Mouse (Mus musculus) cerebellum, adult (tissue): ENCODE results near the gene Ndufv1.
A peak's percentile ranks its signal among the peaks of the same experiment; 100 is the strongest.
"Not testable (repeated sequence)": the region's sequence is repeated elsewhere in the genome, so short reads cannot be mapped to it uniquely, and the experiment has no call there.

ENCODE experiments used
- ATAC-seq: cut with Nextera tagmentation; 2 replicates; pipeline ENCODE4 v1.9.2; 2017; ENCODE audit warnings: mild to moderate bottlenecking, moderate library complexity, mixed read lengths; ENCODE audit not compliant: insufficient number of reproducible peaks, low FRiP score, low TSS enrichment

Ndufv1 gene

GRCm38 (mm10) chr19:4012432-4013022, at the start of gene Ndufv1:
Ndufv1 (minus strand) TSS chr19:4012806.
- peak; percentile 97 for ATAC-seq

DNA sequence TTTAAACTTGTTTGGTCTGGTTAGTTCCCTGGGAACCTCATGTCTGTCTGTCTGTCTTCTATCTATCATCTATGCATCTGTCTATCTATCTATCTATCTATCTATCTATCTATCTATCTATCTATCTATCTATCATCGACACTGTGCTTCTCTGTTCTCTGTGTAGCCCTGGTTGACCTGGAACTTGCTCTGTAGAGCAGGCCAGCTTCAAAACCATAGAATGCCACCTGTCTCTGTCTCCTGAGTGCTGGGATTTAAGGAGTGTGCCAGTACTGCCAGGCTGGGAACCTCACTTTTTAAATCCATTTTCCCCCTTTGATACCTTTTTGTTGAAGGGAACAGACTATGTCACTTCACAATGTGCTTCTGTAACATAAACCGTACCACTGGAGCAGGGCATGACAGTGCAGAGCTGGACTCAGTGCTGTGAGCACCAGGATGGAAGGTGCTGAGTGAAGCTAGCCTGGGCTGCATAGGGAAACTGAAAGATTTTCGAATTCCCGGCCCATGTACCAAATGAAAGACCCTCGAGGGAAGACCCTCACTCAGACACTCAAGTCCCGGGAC, 48.4 kb upstream of the Ndufv1 start:
- no peak for ATAC-seq

DNA sequence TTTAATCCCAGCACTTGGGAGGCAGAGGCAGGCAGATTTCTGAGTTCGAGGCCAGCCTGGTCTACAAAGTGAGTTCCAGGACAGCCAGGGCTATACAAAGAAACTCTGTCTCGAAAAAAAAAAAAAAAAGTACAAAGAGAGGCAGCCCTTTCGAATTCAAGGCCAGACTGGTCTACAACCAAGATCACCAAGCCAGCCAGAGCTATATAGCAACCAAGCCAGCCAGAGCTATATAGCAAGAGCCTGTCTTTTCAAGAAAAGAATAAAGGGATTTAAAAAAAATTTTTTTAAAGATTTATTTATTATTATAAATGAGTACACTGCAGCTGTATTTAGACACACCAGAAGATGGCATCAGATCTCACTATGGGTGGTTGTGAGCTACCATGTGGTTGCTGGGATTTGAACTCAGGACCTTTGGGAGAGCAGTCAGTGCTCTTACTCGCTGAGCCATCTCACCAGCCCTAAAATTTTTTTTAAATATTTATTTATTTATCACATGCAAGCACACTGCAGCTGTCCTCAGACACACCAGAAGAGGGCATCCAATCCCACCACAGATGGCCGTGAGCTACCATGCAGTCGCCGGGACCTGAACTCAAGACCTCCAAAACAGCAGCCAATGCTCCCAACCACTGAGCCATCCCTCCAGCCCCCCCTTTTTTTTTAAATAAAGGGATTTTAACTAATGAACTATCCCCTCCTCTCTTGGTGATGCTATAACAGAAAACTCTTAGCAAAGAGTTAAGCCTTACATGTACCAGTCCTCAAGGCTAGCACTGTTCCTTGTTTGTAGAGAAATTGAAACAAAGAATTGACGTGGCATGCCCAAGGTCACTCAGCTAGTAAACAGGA, 47.7 kb upstream of the Ndufv1 start:
- not testable (repeated sequence) for ATAC-seq

DNA sequence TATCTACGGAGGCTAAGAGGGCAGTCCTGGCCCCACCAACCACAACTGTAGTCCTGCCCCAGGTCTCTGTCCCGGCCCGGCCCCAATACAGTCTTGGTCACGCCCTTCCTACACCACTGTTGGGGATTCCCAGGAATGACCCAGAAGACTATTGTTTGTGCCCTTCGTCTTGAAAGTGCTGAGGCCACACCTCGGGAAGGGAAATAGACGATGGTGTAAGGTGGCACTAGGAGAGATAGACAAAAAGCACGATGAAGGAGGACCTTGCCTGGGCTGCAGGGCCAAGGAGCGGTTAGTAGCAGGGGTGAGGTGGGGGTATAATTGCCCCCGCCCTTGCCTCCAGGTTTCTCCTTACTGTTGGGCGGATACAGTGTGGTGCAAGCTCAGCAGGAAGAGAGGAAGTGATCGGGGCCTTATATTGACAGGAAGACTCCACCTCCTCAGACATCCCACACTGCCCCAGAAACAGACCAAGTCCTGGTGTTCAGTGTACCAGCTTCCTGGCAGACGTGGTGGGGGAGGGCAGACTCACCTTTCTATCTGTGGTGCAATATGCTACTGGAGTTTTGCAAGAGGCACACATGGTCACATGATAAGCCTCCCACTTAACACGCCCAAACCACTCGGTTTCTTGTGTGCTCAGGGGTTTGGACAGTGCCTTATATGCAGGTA, 46.6 kb upstream of the Ndufv1 start, which contains the start of gene Gstp3:
Gene Gstp3, minus strand, starts transcription at position 501 of the 672 bp plus-strand sequence.
- no peak for ATAC-seq

DNA sequence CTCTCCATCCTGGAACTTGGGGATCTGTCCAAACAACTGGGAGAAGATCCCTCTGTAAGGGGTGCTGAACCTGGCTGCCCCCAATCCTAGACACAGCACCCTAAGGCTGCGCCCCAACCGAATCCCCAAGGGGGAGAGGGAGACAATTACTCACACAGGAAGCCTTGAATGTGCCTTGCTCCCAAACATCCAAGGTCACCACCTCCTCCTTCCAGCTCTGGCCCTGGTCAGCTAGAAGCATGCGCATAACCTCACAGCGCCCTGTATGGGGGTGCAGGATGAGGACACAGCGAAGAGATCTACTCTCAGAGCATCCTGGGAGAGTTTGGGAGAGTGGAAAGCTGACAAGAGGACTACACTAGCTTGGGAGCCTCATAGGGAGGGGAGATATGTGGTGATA, 46.0 kb upstream of the Ndufv1 start:
- no peak for ATAC-seq

GRCm38 (mm10) chr19:4057962-4058361, 45.4 kb upstream of the Ndufv1 start:
- ATAC-seq, result no peak

GRCm38 (mm10) chr19:4057389-4057788, 44.8 kb upstream of the Ndufv1 start:
- ATAC-seq, result no peak

- ATAC-seq, result no peak
These were observed 44.1 kb upstream of the Ndufv1 start for GRCm38 (mm10) chr19:4056727-4057126.

DNA sequence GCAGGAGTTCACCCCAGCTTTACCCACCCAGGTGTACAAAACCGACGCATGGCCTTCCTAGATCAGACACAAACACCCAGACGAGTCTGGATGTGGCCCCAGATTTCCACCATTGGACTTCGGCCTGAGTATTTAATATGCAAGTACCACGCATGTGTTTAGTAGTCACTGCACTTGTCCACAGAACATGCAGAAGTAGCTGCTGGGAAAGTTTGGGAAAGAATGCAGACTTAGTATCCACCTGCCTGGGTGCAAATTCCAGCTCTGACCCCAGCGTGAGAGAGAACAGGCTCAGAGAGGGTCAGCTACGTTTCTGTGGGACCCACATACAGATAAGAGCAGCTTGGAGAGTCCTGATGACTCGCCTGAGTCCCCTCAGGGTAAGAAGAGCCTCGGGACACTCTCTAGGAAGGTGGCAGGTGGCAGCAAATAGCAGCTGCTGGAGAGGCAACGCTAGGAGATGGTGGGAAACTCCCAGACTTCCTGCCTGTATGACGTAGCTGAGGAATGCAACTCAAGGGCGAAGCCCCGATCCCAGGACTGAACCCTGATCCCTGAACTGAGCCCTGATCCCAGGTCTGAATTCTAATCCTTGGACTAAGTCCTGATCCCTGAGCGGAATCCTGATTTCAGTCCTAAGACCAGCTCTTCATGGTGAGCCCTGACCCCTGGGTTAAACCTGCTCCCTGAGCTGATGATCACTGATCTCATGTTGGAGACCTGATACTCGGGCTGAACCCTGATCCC, 43.5 kb upstream of the Ndufv1 start:
- no peak for ATAC-seq

- ATAC-seq, result no peak; the same call in 1 of the 2 replicates
These were observed 42.8 kb upstream of the Ndufv1 start for GRCm38 (mm10) chr19:4055216-4055946.

GRCm38 (mm10) chr19:4054613-4055012, 42.0 kb upstream of the Ndufv1 start:
- no peak for ATAC-seq

DNA sequence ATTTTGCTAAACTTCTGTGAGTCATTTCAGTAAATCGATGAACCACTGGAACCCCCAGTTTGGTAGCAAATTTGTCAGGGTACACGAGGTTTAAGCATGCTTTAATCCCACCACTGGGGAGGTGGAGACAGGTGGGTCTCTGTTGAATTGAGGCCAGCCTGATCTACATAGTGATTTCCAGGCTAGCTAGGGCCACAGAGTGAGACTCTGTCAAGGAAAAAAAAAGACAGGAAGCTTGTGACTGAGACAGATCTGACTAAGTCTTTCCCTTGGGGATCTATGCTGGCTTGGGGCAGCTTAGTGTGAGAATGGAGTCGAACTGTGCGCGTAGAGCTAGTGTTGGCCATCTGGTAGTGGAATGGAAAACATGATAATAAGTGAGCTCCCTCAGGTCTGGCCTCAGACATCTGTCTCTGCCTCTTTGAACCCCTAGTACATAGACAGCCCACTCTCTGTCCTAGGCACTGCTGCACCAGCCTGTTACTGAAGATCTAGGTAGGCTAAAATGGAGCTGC, 40.0 kb upstream of the Ndufv1 start:
- no peak for ATAC-seq

GRCm38 (mm10) chr19:4051741-4052515, 39.3 kb upstream of the Ndufv1 start:
- ATAC-seq, result no peak

DNA sequence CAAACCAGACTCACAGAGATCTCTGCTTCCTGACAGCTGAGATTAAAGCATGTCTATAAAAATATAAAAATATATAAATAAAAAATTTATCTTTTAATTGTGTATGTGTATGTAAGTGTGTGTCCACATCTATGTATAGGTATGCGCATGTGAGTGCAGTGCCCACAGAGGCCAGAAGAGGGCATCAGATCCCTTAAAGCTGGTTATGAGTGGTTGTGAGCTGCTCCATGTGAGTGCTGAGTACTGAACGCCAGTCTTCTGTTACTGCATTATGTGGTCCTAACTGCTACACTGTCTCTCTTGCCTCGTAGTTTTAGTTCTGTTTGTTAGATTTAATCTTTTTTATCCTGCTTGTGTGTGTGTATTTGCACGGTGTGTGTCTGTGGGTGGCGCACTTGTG, 38.4 kb upstream of the Ndufv1 start:
- ATAC-seq, result no peak

DNA sequence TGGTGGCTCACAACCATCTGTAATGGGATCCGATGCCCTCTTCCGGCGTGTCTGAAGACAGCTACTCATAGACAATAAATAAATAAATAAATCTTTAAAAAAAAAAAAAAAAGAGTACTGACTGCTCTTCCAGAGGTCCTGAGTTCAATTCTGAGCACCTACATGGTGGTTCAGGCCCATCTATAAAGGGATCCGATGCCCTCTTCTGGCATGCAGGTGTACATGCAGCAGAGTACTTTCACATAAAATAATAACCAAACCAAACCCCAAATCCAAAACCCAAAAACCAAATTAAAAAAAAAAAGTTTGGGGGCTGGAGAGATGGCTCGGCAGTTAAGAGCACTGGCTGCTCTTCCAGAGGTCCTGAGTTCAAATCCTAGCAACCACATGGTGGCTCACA, 36.5 kb upstream of the Ndufv1 start:
- not testable (repeated sequence) for ATAC-seq

DNA sequence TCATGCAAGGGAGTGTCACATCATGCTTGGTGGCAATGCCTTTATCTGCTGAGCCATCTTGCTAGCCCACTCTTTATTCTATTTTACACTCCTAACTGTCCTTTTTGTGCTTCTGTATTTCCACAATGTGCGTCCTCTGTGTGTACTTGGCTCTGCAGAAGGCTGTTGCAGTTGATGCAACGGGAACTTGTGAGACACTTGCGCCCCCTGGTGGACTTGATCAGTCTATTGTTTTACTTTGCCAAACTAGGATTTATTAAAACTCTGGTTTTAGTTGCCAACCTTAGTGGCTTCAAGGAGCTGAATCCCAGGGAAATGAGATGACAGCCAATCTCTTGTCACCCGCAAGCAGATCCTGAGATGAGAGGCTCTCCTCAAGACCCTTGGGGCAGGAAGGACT, 35.3 kb upstream of the Ndufv1 start:
- no peak for ATAC-seq

DNA sequence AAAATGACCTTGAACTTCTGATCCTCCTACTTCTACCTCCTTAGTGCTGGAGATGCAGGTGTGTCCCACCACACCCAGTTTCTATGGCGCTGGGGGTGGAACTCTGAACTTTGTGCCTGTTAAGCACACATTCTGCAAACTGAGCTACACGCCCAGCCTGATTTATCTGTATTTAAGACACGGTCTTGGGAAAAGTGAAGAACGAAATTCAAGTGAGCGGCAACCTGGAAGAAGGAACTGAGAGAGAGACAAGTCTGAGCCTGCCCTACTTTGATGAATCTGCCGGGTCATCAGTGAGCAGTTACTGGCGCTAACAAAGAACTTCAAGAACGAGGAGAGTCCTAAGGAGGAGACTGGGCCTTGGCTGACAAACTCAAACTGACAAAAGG, 34.3 kb upstream of the Ndufv1 start:
- no peak for ATAC-seq

DNA sequence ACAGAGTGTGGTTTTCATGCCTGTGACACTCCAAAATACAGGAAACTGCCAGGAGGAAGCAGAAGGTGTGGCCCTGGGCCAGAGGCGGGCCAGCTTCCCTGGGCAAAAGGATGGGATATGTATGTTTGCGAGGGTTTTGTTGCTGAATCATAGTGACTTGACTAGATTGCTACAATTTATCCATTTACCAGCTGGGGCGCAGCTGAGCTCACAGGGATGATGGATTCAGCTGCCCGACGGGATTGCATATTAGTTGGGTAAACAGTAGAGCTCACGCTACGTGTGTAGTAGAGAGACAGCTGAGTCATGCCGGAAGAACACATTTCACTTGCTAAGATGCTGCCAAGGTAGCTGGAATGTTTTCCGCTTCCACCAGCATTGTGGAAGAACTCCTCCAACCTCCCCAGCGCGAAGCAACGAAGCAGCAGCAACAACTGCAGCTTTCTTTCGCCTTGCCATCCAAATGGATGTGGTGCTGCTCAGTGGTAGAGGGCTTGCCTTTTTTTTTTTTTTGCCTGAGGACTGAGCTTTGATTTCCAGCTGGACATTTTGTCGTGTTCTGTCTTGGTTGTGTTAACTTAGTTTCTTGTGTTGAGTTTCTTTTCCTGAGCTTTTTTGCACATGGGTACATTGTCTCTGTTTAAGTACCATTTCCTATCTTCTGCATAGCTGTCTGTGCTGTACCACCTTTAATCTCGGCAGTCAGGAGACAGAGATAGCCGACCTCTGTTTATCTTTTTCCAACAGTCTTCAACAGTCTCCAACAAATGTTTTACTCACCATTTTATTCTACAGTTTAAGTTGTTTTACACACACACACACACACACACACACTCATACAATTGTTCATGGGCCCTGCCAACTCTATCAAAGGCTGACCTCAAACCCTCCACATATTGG, 33.6 kb upstream of the Ndufv1 start, which contains the start of gene Gstp2:
Gene Gstp2, minus strand, starts transcription at position 58 of the 900 bp plus-strand sequence.
- ATAC-seq, result peak; percentile 69; the same call in 1 of the 2 replicates
